Mouse (Mus musculus) mammary gland, adult 2 months (tissue): Measurements from ENCODE around the gene Upk3b. TPM values are rescaled to one million over a fixed set of nuclear protein-coding genes. Genes with fewer than 3 reads are reported as not detected.

ENCODE experiments used
- polyA plus RNA-seq: library from polyadenylated mRNA; depleted of rRNA; stranded (reverse); fragments of >200 nt; gene quantifications from 2 replicates; pipeline ENCODE4 v1.2.3, GENCODE M21; 2012; ENCODE audit warnings: low replicate concordance; rRNA removed

The Upk3b gene
- 0.10 TPM in 1 of 2 replicates, not detected in the other for polyA plus RNA-seq

DNA sequence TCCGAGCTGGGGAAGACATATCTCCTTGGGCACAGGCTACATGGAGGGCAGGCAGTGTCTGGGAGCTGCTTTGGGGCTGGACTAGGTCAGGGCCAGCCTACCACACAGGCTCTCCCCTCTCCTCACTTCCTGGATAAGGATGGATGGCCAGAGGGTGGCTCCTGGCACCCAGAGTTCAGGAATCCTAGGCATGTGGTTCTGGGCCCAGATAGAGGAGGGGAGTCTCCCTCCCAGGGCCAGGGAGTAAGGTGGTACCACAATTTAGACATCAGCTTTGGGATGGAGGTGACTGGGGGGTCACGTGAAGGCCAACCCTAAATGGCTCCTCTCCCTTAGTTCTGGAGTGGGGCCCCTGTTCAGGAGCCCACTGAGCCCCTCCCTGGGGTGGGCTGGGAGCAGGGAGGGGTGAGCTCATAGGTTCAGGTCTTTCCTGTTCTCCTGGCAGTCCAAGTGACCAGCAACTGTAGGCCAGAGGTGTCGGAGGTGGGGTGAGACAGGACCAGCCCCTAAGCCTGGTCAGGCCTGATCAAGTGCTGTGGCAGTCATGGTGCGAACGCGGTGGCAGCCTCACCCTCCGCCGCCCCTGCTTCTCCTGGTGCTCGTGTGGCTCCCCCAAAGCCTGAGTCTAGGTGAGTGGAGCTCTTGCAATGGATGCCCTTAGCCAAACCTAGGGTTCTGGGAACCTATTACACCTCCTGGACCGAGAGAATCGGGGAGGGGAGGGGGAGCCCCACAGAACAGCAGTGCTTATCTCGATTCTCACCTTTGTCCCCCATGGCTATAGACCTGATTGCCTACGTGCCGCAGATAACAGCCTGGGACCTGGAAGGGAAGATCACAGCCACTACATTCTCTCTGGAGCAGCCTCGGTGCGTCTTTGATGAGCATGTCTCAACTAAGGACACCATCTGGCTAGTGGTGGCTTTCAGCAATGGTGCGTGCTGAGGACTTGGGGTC, at the start of gene Upk3b:
Upk3b (plus strand) TSS at position 239 of the 957 bp plus-strand sequence.

DNA sequence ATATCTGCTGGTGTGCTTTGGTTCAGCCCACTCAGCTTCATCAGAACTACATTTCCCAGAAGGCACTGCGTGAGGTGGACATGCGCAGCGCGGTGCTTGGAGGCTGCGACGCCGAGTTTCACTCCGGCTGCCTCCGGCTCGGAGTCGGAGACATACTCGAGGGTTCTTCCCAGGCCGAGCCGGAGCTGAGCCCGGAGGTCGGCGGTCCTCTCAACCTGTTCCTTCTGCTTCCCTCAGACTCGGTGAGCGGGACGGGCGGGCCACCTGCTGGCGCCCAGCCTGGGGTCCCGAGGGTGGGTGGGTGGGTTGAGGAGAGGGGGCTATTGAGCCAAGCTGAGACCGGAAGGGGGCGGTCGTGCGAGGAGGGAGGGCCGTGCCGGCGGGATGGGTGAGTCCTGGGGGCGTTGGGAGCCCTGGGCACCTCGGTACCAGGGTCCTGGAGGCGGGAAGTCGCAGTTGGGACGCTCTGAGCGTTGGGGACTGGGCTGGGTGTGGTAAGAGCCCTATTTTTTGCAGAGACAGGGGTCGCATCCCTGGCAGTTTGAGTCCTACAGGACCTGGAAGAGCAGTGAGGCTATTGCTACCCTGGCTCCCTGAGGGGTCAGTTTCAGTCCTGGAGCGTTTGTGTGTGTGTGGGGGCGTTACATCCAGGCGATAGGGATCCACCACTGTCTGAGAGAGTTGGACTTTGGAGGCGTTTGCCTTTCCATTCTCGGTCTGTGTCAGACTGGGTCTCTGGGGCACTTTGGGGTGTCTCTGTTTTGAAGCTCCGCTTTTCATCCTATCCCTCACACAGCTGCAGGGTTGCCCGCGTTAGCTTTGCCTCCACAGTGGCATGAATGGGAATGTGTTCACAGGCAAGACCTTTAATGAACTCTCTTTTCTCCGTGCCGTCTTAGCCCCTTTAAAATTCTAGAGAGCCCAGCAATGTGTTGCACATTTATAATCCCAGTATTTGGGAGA, 43.3 kb upstream of the Upk3b start, which contains the start of gene Dtx2:
Dtx2 (plus strand) TSS at position 76 of the 963 bp plus-strand sequence.

DNA sequence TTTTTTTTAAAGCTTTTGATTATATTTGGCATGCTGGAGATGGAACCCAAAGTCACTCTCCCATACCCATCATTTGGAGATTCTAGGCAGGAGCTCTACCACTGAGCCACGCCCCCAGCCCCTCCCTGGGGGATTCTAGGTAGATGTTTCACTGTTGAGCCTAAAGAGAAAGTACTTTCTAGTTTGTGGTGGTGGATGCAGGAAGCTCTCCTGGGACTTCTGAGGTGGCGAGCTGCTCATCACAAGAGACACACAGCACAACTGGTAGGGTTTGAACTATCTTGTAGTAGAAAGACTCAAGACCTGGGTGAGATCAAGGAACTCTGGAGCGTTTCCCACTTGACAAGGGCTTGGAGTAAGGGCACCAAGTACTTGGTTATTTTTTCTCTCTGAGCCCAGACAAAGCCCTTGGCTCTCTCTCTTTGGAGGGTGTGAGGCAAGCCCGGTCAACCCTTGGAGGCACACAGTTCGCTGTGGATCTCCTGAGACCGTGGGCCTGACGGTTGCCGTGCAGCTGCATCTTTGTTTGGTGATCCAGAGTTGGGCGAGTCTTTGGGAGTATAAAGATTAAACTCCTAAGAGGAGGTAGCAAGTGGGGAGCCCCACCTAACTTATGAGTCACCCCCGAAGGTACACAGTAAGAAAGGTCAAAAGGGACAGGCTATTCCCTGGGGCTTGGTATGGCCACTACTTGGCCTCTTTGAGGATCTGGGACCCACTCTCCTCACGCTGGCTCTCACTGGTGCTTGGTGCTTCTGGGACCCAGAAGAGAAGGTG, 16.2 kb downstream of the Upk3b start, which contains the start of gene Upk3bl:
Upk3bl (plus strand) TSS at position 192 of the 777 bp plus-strand sequence.

DNA sequence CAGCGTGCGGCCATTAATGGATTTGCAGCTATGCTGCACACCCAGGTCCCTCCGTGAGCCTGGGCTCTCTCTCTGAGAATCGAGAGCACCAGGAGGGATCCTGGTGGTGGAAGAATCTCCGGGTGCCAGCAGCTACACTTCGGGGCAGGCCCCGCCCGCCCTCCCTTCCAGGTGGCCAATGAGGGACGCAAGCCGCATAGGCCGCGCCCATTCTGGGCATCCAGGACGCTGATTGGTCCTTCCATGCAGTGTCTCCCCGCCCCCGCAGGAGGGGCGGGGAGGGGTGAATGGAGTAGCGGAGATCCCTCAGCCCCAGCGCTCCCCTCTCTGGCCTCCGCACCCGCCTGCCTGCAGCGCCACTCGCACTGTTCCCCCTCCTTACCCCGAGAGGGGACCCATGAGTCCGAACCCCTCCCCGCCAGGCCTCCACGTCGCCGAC, 45.4 kb downstream of the Upk3b start, which contains the start of gene Rasa4:
Rasa4 (plus strand) TSS at position 248 of the 439 bp plus-strand sequence.

Other genes with a start within 250 kb of the Upk3b start
- gene Srrm3, start 231.6 kb upstream of the Upk3b start, polyA plus RNA-seq = 0.06 TPM in 1 of 2 replicates, not detected in the other
- 278 and 369 TPM in 2 replicates for gene Hspb1, start 150.6 kb upstream of the Upk3b start, polyA plus RNA-seq
- 172 and 216 TPM in 2 replicates for gene Ywhag, start 103.9 kb upstream of the Upk3b start, polyA plus RNA-seq
- gene Ssc4d, start 64.0 kb upstream of the Upk3b start, polyA plus RNA-seq = 8.7 and 11.4 TPM in 2 replicates
- not detected in 2 replicates for gene Zp3, start 58.4 kb upstream of the Upk3b start, polyA plus RNA-seq
- 42.7 and 70.4 TPM in 2 replicates for gene Dtx2, start 43.7 kb upstream of the Upk3b start, polyA plus RNA-seq
- gene Upk3bl, start 16.0 kb downstream of the Upk3b start, polyA plus RNA-seq = not detected in 2 replicates
- 33.3 and 41.5 TPM in 2 replicates for gene Rasa4, start 45.4 kb downstream of the Upk3b start, polyA plus RNA-seq
- gene Polr2j, start 78.1 kb downstream of the Upk3b start, polyA plus RNA-seq = 32.0 and 57.2 TPM in 2 replicates
- gene Lrwd1, start 97.6 kb downstream of the Upk3b start, polyA plus RNA-seq = 30.5 and 45.7 TPM in 2 replicates
- 22.8 and 32.0 TPM in 2 replicates for gene Alkbh4, start 97.7 kb downstream of the Upk3b start, polyA plus RNA-seq
- 57.2 and 121 TPM in 2 replicates for gene Orai2, start 132.2 kb downstream of the Upk3b start, polyA plus RNA-seq
- 6.7 and 9.3 TPM in 2 replicates for gene Prkrip1, start 160.5 kb downstream of the Upk3b start, polyA plus RNA-seq
- gene Sh2b2, start 208.1 kb downstream of the Upk3b start, polyA plus RNA-seq = 81.9 and 132 TPM in 2 replicates